Mouse (Mus musculus): ENCODE data around the gene Leo1. TPM values are rescaled to one million over a fixed set of nuclear protein-coding genes. Genes with fewer than 3 reads are reported as not detected.
A peak's percentile ranks its signal among the peaks of the same experiment; 100 is the strongest.

Gene Leo1
- polyA plus RNA-seq, 1 experiment from 2014 or later, result 27.1 TPM

DNA sequence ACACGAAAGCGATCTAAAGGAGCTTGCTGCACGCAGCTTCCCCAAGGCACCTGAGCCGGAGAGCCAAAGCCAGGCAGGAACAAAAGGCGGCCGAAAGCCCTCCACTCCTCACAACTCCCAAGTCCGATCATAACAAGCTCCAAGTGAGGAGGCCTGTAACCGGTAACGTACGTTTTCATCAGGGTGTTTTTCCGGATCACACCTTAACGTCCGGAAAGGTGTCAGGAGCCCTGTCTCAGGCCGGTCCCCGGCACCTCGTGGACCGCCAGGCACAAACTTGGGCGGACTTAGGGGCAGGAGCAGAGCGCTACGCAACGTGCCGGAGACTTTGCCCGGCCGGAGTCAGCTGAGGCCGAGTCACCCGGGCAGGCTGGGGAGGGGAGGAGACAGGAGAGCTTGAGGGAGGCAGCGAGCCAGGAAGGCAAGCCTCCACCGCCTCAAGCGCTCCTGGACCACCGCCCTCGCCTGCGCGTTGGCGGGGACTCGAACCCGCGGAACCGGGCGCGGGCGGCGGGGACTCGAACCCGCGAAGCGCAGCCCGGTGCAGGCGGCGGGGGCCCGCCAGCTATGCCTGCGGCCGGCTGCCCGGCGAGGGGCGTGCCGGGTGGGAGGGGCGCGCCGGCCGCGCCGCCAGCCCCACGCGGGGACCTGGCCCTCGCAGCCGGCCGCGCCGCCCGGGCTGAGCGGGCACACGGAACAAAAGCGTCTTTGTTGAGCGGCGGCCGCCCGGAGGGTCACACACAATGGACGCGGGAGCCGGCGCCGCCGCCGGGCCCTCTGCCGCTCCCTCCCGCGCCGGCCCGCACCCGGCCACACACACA lies 32.1 kb upstream of the Leo1 start:
- Histone ChIP-seq H3K9ac (peak overlapping the region; percentile 79), H3K4me1 (replicated peaks) (peaks cover 49% of the 10 kb centered on the region), H3K36me3 (no peaks in the 10 kb centered on the region), H3K27me3 (no peaks in the 10 kb centered on the region), H3K4me3 (peak overlapping the region; percentile 80), H3K4me2 (peak overlapping the region; percentile 87), H3K27ac (peak overlapping the region; percentile 99), H3K9me3 (replicated peaks) (no peaks in the 10 kb centered on the region)
- under 1% methylated on average over 64 of the region's 90 CpGs for WGBS
- peak; percentile 82 for ATAC-seq (replicated peaks; ENCODE audit: insufficient number of reproducible peaks, insufficient read depth, low FRiP score, low read depth)

DNA sequence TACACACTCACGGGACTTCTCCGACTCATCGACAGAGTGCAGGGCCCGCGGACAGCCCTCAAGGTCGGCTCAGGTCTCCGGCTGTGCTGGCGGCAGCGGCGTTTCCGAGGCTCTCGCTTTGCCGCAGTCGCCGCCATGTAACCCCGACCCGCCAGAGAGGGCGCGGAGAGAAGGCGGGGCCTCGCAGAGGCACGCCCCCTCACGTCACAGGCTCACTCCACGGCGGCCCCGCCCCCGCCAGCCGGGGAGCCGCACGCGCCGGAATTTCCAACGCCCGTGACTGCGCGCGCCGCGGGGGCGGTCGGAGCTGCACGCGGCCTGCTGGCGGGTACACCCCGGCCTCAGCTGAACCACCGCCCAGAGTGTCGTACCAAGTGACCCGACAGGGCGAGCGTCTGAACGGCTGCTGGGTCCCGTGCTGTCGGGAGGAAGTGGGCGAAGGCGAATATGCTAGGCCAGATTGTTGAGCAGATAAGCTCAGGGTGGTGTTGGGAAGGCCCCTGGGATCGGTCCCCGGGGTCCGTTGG lies 31.4 kb upstream of the Leo1 start, which contains the start of gene Mapk6:
Gene Mapk6 (minus strand): TSS at position 154 of the 527 bp plus-strand sequence.
- no peaks in the 10 kb centered on the region for H3K36me3 ChIP-seq
- peak; percentile 93 for ATAC-seq (replicated peaks; ENCODE audit: insufficient number of reproducible peaks, insufficient read depth, low FRiP score, low read depth)
- H3K27ac ChIP-seq, result peak within 1 kb of the TSS; percentile 99
- peak within 1 kb of the TSS; percentile 79 for H3K9ac ChIP-seq
- H3K4me2 ChIP-seq, result peak within 1 kb of the TSS; percentile 87
- peaks cover 44% of the 10 kb centered on the region for H3K4me1 ChIP-seq (replicated peaks)
- WGBS, result under 1% methylated on average over 57 of the region's 58 CpGs
- H3K27me3 ChIP-seq, result no peaks in the 10 kb centered on the region
- H3K4me3 ChIP-seq, result peak within 1 kb of the TSS; percentile 80
- H3K9me3 ChIP-seq (replicated peaks), result no peaks in the 10 kb centered on the region

GRCm38 (mm10) chr9:75410868-75411487 lies 30.3 kb upstream of the Leo1 start:
- peaks cover 37% of the 10 kb centered on the region for H3K4me1 ChIP-seq (replicated peaks)
- no peak for ATAC-seq (replicated peaks; ENCODE audit: insufficient number of reproducible peaks, insufficient read depth, low FRiP score, low read depth)
- no peak overlapping the region for H3K9ac ChIP-seq
- H3K9me3 ChIP-seq (replicated peaks), result no peaks in the 10 kb centered on the region
- peak overlapping the region; percentile 80; the same call in 1 of the 2 replicates for H3K4me3 ChIP-seq
- 83% methylated on average over 6 of the region's 6 CpGs for WGBS
- H3K4me2 ChIP-seq, result peak overlapping the region; percentile 87; the same call in 1 of the 2 replicates
- no peaks in the 10 kb centered on the region for H3K36me3 ChIP-seq
- H3K27me3 ChIP-seq, result no peaks in the 10 kb centered on the region
- H3K27ac ChIP-seq, result peak overlapping the region; percentile 99

GRCm38 (mm10) chr9:75411584-75411983 lies 29.7 kb upstream of the Leo1 start:
- Histone ChIP-seq H3K36me3 (no peaks in the 10 kb centered on the region), H3K9ac (no peak overlapping the region), H3K27me3 (no peaks in the 10 kb centered on the region), H3K4me1 (replicated peaks) (peaks cover 31% of the 10 kb centered on the region), H3K4me2 (no peak overlapping the region), H3K4me3 (no peak overlapping the region), H3K27ac (no peak overlapping the region), H3K9me3 (replicated peaks) (no peaks in the 10 kb centered on the region)
- WGBS, result 65% methylated on average over 9 of the region's 9 CpGs
- no peak for ATAC-seq (replicated peaks; ENCODE audit: insufficient number of reproducible peaks, insufficient read depth, low FRiP score, low read depth)

GRCm38 (mm10) chr9:75413206-75413605 lies 28.1 kb upstream of the Leo1 start:
- Histone ChIP-seq H3K36me3 (no peaks in the 10 kb centered on the region), H3K9me3 (replicated peaks) (no peaks in the 10 kb centered on the region), H3K4me1 (replicated peaks) (peaks cover 22% of the 10 kb centered on the region), H3K27ac (no peak overlapping the region), H3K27me3 (no peaks in the 10 kb centered on the region), H3K4me3 (no peak overlapping the region), H3K9ac (no peak overlapping the region), H3K4me2 (no peak overlapping the region)
- ATAC-seq (replicated peaks; ENCODE audit: insufficient number of reproducible peaks, insufficient read depth, low FRiP score, low read depth), result no peak
- WGBS, result 51% methylated on average over 5 of the region's 5 CpGs

- H3K27ac ChIP-seq, result no peak overlapping the region
- H3K27me3 ChIP-seq, result no peaks in the 10 kb centered on the region
- H3K36me3 ChIP-seq, result no peaks in the 10 kb centered on the region
- no peak overlapping the region for H3K4me3 ChIP-seq
- 20% methylated on average over 5 of the region's 5 CpGs for WGBS
- H3K4me2 ChIP-seq, result no peak overlapping the region
- H3K4me1 ChIP-seq (replicated peaks), result peaks cover 18% of the 10 kb centered on the region
- H3K9ac ChIP-seq, result no peak overlapping the region
- no peak for ATAC-seq (replicated peaks; ENCODE audit: insufficient number of reproducible peaks, insufficient read depth, low FRiP score, low read depth)
- no peaks in the 10 kb centered on the region for H3K9me3 ChIP-seq (replicated peaks)
Measured at GRCm38 (mm10) chr9:75414204-75414603, 27.1 kb upstream of the Leo1 start.

DNA sequence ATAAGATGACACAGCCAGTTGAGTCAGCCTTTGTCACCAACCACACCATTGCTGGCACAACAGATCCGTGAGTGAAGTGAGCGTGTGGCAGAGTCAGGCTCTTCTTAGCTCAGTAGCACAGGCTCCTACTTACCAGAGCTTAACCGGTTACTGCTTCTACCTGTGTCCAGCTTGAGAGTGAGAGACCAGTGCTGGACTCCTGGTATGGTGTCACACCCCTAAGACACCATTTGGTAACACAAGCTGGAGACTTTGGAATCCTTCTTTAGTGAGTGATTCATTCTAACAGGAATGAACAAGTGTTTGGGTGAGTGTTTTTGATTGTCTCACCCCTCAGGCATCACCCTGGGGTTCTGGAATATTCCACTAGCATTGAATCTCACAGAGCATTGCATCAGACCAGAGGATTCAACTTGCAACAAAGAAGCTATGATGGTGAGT lies 19.1 kb upstream of the Leo1 start:
- 85% methylated on average over 3 of the region's 3 CpGs for WGBS
- no peaks in the 10 kb centered on the region for H3K9me3 ChIP-seq (replicated peaks)
- no peak overlapping the region for H3K4me2 ChIP-seq
- no peaks in the 10 kb centered on the region for H3K27me3 ChIP-seq
- peaks cover 10% of the 10 kb centered on the region; the same call in 1 of the 2 replicates for H3K4me1 ChIP-seq (replicated peaks)
- H3K36me3 ChIP-seq, result no peaks in the 10 kb centered on the region
- ATAC-seq (replicated peaks; ENCODE audit: insufficient number of reproducible peaks, insufficient read depth, low FRiP score, low read depth), result no peak
- no peak overlapping the region for H3K9ac ChIP-seq
- H3K27ac ChIP-seq, result no peak overlapping the region
- H3K4me3 ChIP-seq, result no peak overlapping the region

DNA sequence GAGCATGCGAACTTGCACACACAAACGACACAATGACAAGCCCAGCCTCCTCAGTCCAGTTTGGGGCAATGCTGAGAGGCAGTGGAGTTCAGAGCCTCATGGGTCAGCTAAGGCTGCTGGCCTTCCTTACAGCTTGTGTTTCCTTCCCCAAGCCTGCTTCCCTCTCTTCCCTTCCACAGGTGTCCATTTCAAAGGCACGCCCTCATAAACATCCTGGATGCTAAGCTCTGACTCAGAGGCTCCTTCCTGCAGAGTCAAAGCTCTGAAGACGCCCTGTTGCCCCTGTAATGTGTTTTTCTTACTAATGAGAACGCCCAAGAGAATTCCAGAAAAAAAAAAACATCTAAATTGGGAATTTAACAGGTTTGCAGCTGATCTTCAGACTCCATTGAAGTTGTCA lies 17.6 kb upstream of the Leo1 start:
- Histone ChIP-seq H3K4me2 (no peak overlapping the region), H3K4me1 (replicated peaks) (peaks cover 20% of the 10 kb centered on the region), H3K4me3 (no peak overlapping the region), H3K9me3 (replicated peaks) (no peaks in the 10 kb centered on the region), H3K36me3 (no peaks in the 10 kb centered on the region), H3K27me3 (no peaks in the 10 kb centered on the region), H3K27ac (no peak overlapping the region), H3K9ac (no peak overlapping the region)
- 64% methylated on average over 5 of the region's 5 CpGs for WGBS
- ATAC-seq (replicated peaks; ENCODE audit: insufficient number of reproducible peaks, insufficient read depth, low FRiP score, low read depth), result no peak

- H3K36me3 ChIP-seq, result no peaks in the 10 kb centered on the region
- 67% methylated on average over 6 of the region's 6 CpGs for WGBS
- no peak overlapping the region for H3K9ac ChIP-seq
- no peaks in the 10 kb centered on the region for H3K27me3 ChIP-seq
- ATAC-seq (replicated peaks; ENCODE audit: insufficient number of reproducible peaks, insufficient read depth, low FRiP score, low read depth), result no peak
- no peak overlapping the region for H3K4me2 ChIP-seq
- H3K4me1 ChIP-seq (replicated peaks), result peaks cover 24% of the 10 kb centered on the region
- no peak overlapping the region for H3K4me3 ChIP-seq
- H3K9me3 ChIP-seq (replicated peaks), result no peaks in the 10 kb centered on the region
- H3K27ac ChIP-seq, result no peak overlapping the region
Measured at GRCm38 (mm10) chr9:75424358-75425150, 16.8 kb upstream of the Leo1 start.

- H3K9me3 ChIP-seq (replicated peaks), result no peaks in the 10 kb centered on the region
- H3K36me3 ChIP-seq, result no peaks in the 10 kb centered on the region
- H3K4me1 ChIP-seq (replicated peaks), result peaks cover 28% of the 10 kb centered on the region
- WGBS, result 68% methylated on average over 7 of the region's 7 CpGs
- H3K27ac ChIP-seq, result no peak overlapping the region
- no peak overlapping the region for H3K4me3 ChIP-seq
- H3K9ac ChIP-seq, result no peak overlapping the region
- no peaks in the 10 kb centered on the region for H3K27me3 ChIP-seq
- ATAC-seq (replicated peaks; ENCODE audit: insufficient number of reproducible peaks, insufficient read depth, low FRiP score, low read depth), result no peak
- H3K4me2 ChIP-seq, result no peak overlapping the region
Measured at GRCm38 (mm10) chr9:75425796-75426391, 15.4 kb upstream of the Leo1 start.

Measured in heart, embryonic 15.5 days (tissue).